Mouse (Mus musculus) retina, embryonic 14.5 days (tissue): ENCODE results near the gene Arvcf.

Source experiments
- DNase-seq: peaks from one replicate; pipeline ENCODE4 v3.0.0-alpha.2; 2015; ENCODE audit warnings: low spot score

The Arvcf gene

DNA sequence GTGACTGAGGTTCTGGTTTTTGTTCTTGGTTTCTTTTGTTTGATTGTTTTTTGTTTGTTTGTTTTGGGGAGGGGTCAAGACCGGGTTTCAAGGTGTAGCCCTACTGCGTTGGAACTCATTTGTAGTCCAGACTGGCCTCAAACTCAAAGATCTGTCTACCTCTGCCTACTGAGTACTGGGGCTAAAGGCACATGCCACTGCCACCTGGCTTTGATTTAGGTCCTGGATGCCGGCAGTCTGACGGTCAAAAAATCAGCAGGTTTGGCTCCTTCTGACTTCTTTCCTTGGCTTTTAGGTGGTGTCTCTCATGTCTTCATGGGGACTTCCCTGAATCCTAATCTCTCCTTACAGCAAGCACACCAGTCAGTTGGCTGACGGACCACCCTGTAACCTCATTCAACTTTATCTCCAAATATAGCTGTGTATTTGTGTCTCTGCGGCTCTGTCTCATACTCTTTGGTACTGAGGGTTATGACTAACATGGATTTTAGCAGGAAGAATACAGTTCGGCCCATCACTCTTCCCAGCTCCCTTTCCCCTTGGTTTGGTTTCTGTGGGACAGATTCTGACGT lies 82.7 kb downstream of the Arvcf start:
- DNase-seq, result no peak

DNA sequence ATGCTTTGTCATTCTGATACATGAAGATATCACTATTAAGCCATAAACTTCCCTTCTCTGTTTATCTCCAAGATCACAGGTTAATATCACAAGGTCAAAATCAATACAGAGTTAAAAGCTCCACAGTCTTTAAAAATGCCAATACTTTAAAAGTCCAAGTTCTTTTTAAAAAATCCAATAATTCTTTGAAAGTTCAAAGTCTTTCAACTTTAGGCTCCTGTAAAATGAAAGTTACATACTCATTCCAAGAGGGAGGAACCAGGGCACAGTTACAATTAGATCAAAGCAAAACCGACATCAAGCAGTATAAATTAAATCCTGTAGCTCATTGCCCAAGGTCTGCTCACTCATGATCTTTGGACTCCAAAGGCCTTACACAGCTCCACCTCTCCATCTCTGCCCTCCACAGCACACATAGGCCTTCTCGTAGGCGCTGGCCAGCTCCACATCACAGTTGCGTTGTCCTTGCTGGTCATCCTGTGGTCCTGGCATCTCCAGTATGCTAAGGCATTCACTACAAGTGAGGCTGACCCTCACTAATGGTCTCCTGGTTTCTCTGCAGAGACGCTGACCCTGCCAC lies 85.4 kb downstream of the Arvcf start:
- no peak for DNase-seq

DNA sequence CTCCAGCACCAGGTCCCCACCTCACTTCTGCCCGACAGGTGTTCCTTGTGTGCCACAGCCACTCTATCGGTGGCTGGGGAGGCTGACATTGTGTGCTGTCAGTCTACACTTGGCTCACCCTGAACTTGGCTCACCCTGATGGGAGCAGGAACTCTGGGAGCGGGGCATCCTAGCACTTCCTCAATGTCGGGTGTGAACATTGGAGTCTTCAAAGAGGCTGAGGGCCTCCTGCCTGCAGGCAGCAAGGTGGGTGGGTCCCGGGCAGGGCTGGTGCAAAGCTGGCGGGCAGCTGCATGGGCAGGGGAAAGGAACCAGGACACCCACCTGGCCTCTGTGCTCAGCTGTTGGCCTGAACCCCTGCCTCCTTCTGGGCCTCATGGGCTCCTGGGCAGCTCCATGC lies 88.1 kb downstream of the Arvcf start:
- no peak for DNase-seq

- peak; percentile 98 for DNase-seq
Observed at GRCm38 (mm10) chr16:18443385-18443841, 95.4 kb downstream of the Arvcf start.

GRCm38 (mm10) chr16:18447243-18447642 lies 99.3 kb downstream of the Arvcf start:
- DNase-seq, result no peak

DNA sequence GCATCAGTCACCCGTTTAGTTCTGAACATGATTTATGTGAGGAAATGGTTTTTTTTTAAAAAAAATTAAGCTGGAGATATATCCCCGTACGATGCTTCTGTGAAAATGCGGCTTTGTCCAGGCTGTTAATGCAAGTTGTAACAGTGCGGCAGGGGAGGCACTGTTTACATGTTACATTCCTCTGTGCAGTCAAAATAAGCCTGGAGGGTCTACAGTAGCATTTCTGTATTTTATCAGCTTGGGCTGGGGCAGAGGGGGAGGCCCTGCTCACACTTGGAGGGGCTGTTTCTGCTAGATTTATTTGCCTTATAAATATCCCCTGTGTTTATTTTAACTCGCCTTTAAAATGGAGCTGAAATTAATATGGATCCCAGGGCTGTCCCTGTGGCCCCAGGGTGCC lies 100.1 kb downstream of the Arvcf start:
- no peak for DNase-seq

DNA sequence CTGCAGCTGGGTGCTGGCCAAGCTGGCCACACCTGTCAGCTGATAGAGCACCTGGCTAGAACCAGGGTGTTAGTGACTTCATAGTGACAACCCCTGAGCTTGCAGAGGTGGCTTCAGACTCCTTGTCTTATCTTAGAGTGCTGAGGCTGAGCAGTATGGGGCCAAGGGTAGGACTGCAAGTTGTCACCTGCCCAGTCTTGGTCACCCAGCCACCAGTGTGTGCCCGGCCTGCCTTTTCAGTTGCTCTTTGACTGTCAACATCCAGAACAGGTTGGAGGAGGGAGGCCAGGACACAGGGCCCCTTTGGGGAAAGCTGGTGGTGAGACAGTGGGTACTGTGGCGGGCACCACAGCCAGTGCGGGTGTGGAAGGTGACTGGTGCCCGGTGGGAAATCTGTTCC lies 101.0 kb downstream of the Arvcf start:
- DNase-seq, result no peak

- peak; percentile 54 for DNase-seq
Observed at GRCm38 (mm10) chr16:18451486-18452181, 103.7 kb downstream of the Arvcf start.

- no peak for DNase-seq
Observed at GRCm38 (mm10) chr16:18452361-18452862, 104.4 kb downstream of the Arvcf start.

GRCm38 (mm10) chr16:18453846-18454245 lies 105.9 kb downstream of the Arvcf start:
- DNase-seq, result peak; percentile 27

DNA sequence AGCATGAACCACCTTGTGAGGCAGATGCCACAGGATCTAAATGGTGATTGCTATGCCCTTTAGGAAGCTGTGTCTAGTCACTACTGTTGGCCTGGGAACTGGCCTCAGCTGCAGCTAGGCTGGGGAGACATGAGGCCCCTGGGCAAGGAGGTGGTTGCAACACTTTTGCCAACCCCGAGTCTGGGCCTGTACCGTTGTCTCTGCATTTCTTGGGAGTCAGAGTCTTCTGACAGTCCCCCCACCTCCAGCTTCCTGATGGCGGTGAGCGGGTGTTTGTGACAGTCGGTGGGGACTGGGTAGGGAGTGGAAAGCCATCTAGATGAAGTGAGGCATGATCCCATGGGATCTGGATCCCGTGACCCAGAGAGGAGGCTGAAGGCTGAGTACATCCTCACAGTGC lies 107.4 kb downstream of the Arvcf start:
- no peak for DNase-seq
